Mouse (Mus musculus) midbrain, embryonic 13.5 days (tissue): ENCODE results near the gene Mia3. TPM values are rescaled to one million over a fixed set of nuclear protein-coding genes. Genes with fewer than 3 reads are reported as not detected.
"Not testable (repeated sequence)": the region's sequence is repeated elsewhere in the genome, so short reads cannot be mapped to it uniquely, and the experiment has no call there.

Source experiments
- ATAC-seq: fragments of 200-750 bp; cut with Nextera tagmentation; 2 replicates; pipeline ENCODE4 v1.8.0; 2017; ENCODE audit warnings: mild to moderate bottlenecking, moderate TSS enrichment, moderate library complexity
- H3K27ac ChIP-seq: fragments of 300-500 bp; sonication (generic); 2 replicates; pipeline ENCODE4 v1.5.1; 2015; ENCODE audit warnings: inconsistent platforms, mild to moderate bottlenecking, moderate library complexity
- H3K27me3 ChIP-seq: fragments of 300-500 bp; sonication (generic); 2 replicates; pipeline ENCODE4 v1.6.1; 2015; ENCODE audit warnings: mild to moderate bottlenecking, inconsistent platforms
- H3K36me3 ChIP-seq: fragments of 300-500 bp; sonication (generic); 2 replicates; pipeline ENCODE4 v1.6.1; 2015; ENCODE audit warnings: mild to moderate bottlenecking, inconsistent platforms
- H3K4me1 ChIP-seq: fragments of 300-500 bp; sonication (generic); replicated peaks from 2 replicates; pipeline ENCODE4 v1.6.1; 2015; ENCODE audit warnings: inconsistent platforms
- H3K4me2 ChIP-seq: fragments of 300-500 bp; sonication (generic); replicated peaks from 2 replicates; pipeline ENCODE4 v1.6.1; 2015; ENCODE audit warnings: moderate library complexity, mild to moderate bottlenecking, inconsistent platforms
- H3K4me3 ChIP-seq: fragments of 300-500 bp; sonication (generic); replicated peaks from 2 replicates; pipeline ENCODE4 v1.5.1; 2015; ENCODE audit warnings: mild to moderate bottlenecking, inconsistent platforms
- H3K9ac ChIP-seq: fragments of 300-500 bp; sonication (generic); replicated peaks from 2 replicates; pipeline ENCODE4 v1.6.1; 2015; ENCODE audit warnings: mild to moderate bottlenecking, inconsistent platforms
- H3K9me3 ChIP-seq: fragments of 300-500 bp; sonication (generic); 2 replicates; pipeline ENCODE4 v1.6.1; 2016; ENCODE audit warnings: mild to moderate bottlenecking, inconsistent platforms
- WGBS: fragments of 180-500 bp; shearing (Covaris S2); methylation state at CpG from one replicate; pipeline ENCODE4 v1.1.7; 2015; 5-methylcytosine and 5-hydroxymethylcytosine counted together
- polyA plus RNA-seq: library from polyadenylated mRNA; unstranded; fragments of >200 nt; fragmentation: Nextera tagmentation; extraction: Ambion mirVana; gene quantifications from 2 replicates; pipeline ENCODE4 v1.2.1, GENCODE M21; 2015

The Mia3 gene
- polyA plus RNA-seq, 1 experiment from 2014 or later, result 102 TPM

- 96% methylated on average over 6 of the region's 6 CpGs for WGBS
- Histone ChIP-seq H3K4me3 (no peak overlapping the region), H3K27me3 (no peaks in the 10 kb centered on the region), H3K9ac (no peak overlapping the region), H3K36me3 (peaks cover 75% of the 10 kb centered on the region), H3K4me1 (no peaks in the 10 kb centered on the region), H3K9me3 (no peaks in the 10 kb centered on the region; the same call in 1 of the 2 replicates), H3K4me2 (no peak overlapping the region), H3K27ac (no peak overlapping the region)
- no peak for ATAC-seq
These were observed 44.9 kb downstream of the Mia3 start for GRCm38 (mm10) chr1:183324433-183324832.

GRCm38 (mm10) chr1:183323923-183324322 lies 45.4 kb downstream of the Mia3 start:
- H3K27me3 ChIP-seq, result no peaks in the 10 kb centered on the region
- H3K9ac ChIP-seq, result no peak overlapping the region
- H3K27ac ChIP-seq, result no peak overlapping the region
- H3K36me3 ChIP-seq, result peaks cover 75% of the 10 kb centered on the region
- 97% methylated on average over 2 of the region's 2 CpGs for WGBS
- ATAC-seq, result no peak
- no peaks in the 10 kb centered on the region; the same call in 1 of the 2 replicates for H3K9me3 ChIP-seq
- H3K4me3 ChIP-seq, result no peak overlapping the region
- H3K4me1 ChIP-seq, result no peaks in the 10 kb centered on the region
- no peak overlapping the region for H3K4me2 ChIP-seq

- not testable (repeated sequence) for ATAC-seq, H3K27ac ChIP-seq, H3K27me3 ChIP-seq, H3K4me1 ChIP-seq, H3K9me3 ChIP-seq, H3K9ac ChIP-seq, H3K4me2 ChIP-seq, H3K4me3 ChIP-seq
- WGBS, result 92% methylated on average over 5 of the region's 5 CpGs
- H3K36me3 ChIP-seq, result peaks cover 73% of the 10 kb centered on the region
These were observed 46.9 kb downstream of the Mia3 start for GRCm38 (mm10) chr1:183322496-183322895.

GRCm38 (mm10) chr1:183320708-183321107 lies 48.6 kb downstream of the Mia3 start:
- Histone ChIP-seq H3K27ac (no peak overlapping the region), H3K27me3 (no peaks in the 10 kb centered on the region), H3K4me2 (no peak overlapping the region), H3K9ac (no peak overlapping the region), H3K9me3 (no peaks in the 10 kb centered on the region; the same call in 1 of the 2 replicates), H3K4me3 (no peak overlapping the region), H3K4me1 (no peaks in the 10 kb centered on the region), H3K36me3 (peaks cover 75% of the 10 kb centered on the region)
- 92% methylated on average over 3 of the region's 3 CpGs for WGBS
- no peak for ATAC-seq

GRCm38 (mm10) chr1:183315783-183316182 lies 53.6 kb downstream of the Mia3 start:
- Histone ChIP-seq H3K27ac (no peak overlapping the region), H3K36me3 (peaks cover 78% of the 10 kb centered on the region), H3K4me1 (no peaks in the 10 kb centered on the region), H3K9me3 (no peaks in the 10 kb centered on the region), H3K4me3 (no peak overlapping the region), H3K9ac (no peak overlapping the region), H3K4me2 (no peak overlapping the region), H3K27me3 (no peaks in the 10 kb centered on the region)
- ATAC-seq, result no peak
- WGBS, result 91% methylated on average over 2 of the region's 2 CpGs

- Histone ChIP-seq H3K9me3 (no peaks in the 10 kb centered on the region), H3K36me3 (peaks cover 52% of the 10 kb centered on the region), H3K27ac (no peak overlapping the region), H3K27me3 (no peaks in the 10 kb centered on the region), H3K4me3 (no peak overlapping the region), H3K9ac (no peak overlapping the region), H3K4me2 (no peak overlapping the region), H3K4me1 (no peaks in the 10 kb centered on the region)
- no peak for ATAC-seq
- WGBS, result 91% methylated on average over 2 of the region's 2 CpGs
These were observed 57.3 kb downstream of the Mia3 start for GRCm38 (mm10) chr1:183312076-183312475.

GRCm38 (mm10) chr1:183309601-183310000 lies 59.8 kb downstream of the Mia3 start:
- ATAC-seq, result not testable (repeated sequence)
- 80% methylated on average over 2 of the region's 2 CpGs for WGBS

GRCm38 (mm10) chr1:183308476-183308875 lies 60.9 kb downstream of the Mia3 start:
- no peak overlapping the region for H3K4me2 ChIP-seq
- H3K27ac ChIP-seq, result no peak overlapping the region
- no peak overlapping the region for H3K4me3 ChIP-seq
- no peaks in the 10 kb centered on the region for H3K4me1 ChIP-seq
- H3K27me3 ChIP-seq, result no peaks in the 10 kb centered on the region
- H3K9me3 ChIP-seq, result no peaks in the 10 kb centered on the region
- no peak for ATAC-seq
- WGBS, result 91% methylated on average over 1 of the region's 1 CpGs
- H3K36me3 ChIP-seq, result peaks cover 23% of the 10 kb centered on the region
- no peak overlapping the region for H3K9ac ChIP-seq

More at GRCm38 (mm10) chr1:183309601-183310000, 59.8 kb downstream of the Mia3 start:
- H3K9me3 ChIP-seq, H3K9ac ChIP-seq, H3K27me3 ChIP-seq, H3K4me2 ChIP-seq, H3K27ac ChIP-seq, H3K4me1 ChIP-seq, H3K4me3 ChIP-seq: not testable (repeated sequence)
- peaks cover 33% of the 10 kb centered on the region for H3K36me3 ChIP-seq

GRCm38 (mm10) chr1:183307555-183307954 lies 61.8 kb downstream of the Mia3 start:
- H3K27ac ChIP-seq, result no peak overlapping the region
- H3K36me3 ChIP-seq, result peaks cover 16% of the 10 kb centered on the region
- no peak overlapping the region for H3K4me2 ChIP-seq
- no peak overlapping the region for H3K4me3 ChIP-seq
- no peaks in the 10 kb centered on the region for H3K9me3 ChIP-seq
- H3K27me3 ChIP-seq, result no peaks in the 10 kb centered on the region
- no peaks in the 10 kb centered on the region for H3K4me1 ChIP-seq
- whole genome bisulfite sequencing, result 84% methylated on average over 3 of the region's 3 CpGs
- no peak overlapping the region for H3K9ac ChIP-seq
- ATAC-seq, result no peak

- Histone ChIP-seq H3K9me3 (no peaks in the 10 kb centered on the region), H3K4me3 (no peak overlapping the region), H3K4me2 (no peak overlapping the region), H3K27me3 (no peaks in the 10 kb centered on the region), H3K4me1 (peaks cover 8% of the 10 kb centered on the region), H3K36me3 (no peaks in the 10 kb centered on the region), H3K9ac (no peak overlapping the region), H3K27ac (no peak overlapping the region)
- 88% methylated on average over 6 of the region's 6 CpGs for WGBS
- no peak for ATAC-seq
These were observed 70.2 kb downstream of the Mia3 start for GRCm38 (mm10) chr1:183299161-183299560.

GRCm38 (mm10) chr1:183297886-183298489 lies 71.4 kb downstream of the Mia3 start:
- Histone ChIP-seq H3K36me3 (peaks cover 9% of the 10 kb centered on the region; the same call in 1 of the 2 replicates), H3K9me3 (no peaks in the 10 kb centered on the region), H3K4me1 (peaks cover 8% of the 10 kb centered on the region), H3K9ac (peak overlapping the region; percentile 58), H3K27ac (peak overlapping the region; percentile 9; the same call in 1 of the 2 replicates), H3K27me3 (no peaks in the 10 kb centered on the region), H3K4me3 (peak overlapping the region; percentile 51), H3K4me2 (peak overlapping the region; percentile 61)
- WGBS, result under 1% methylated on average over 20 of the region's 20 CpGs
- no peak for ATAC-seq

GRCm38 (mm10) chr1:183297473-183297885 lies 71.9 kb downstream of the Mia3 start:
- Histone ChIP-seq H3K4me1 (peaks cover 8% of the 10 kb centered on the region), H3K4me2 (peak overlapping the region; percentile 61), H3K9ac (peak overlapping the region; percentile 58), H3K9me3 (no peaks in the 10 kb centered on the region), H3K4me3 (peak overlapping the region; percentile 51), H3K27me3 (no peaks in the 10 kb centered on the region), H3K36me3 (peaks cover 13% of the 10 kb centered on the region), H3K27ac (peak overlapping the region; percentile 9; the same call in 1 of the 2 replicates)
- 1% methylated on average over 27 of the region's 30 CpGs for WGBS
- no peak; the same call in 1 of the 2 replicates for ATAC-seq
